Mouse (Mus musculus): ENCODE data around the gene Src. TPM values are rescaled to one million over a fixed set of nuclear protein-coding genes. Genes with fewer than 3 reads are reported as not detected.
A peak's percentile ranks its signal among the peaks of the same experiment; 100 is the strongest.

Gene Src
- polyA plus RNA-seq, 1 experiment from 2014 or later = 20.9 TPM

DNA sequence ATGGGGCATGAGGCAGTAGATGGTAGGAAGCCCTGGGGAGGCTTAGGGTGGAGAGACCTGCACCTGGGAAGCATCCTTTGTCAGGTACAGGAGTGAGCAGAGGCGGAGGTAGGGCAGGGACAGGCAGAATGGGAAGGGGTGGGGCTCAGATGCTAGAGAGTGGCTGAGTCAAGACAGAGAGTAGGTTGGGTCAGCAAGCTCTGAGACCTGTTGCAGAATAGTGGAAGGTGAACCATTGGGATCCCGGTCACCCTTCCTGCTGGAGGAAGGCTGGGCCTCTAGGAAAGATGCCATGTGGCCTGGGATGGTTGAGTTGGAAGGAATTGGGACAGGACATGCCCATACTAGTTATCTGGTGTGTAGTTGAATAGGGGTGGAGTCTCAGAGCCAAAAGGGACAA lies 25.9 kb upstream of the Src start:
- Histone ChIP-seq H3K4me2 (ENCODE audit: low read depth, low read length) (no peak overlapping the region), H3K9me3 (ENCODE audit: control insufficient read depth, low read length) (no peaks in the 10 kb centered on the region), H3K4me1 (replicated peaks; ENCODE audit: control insufficient read depth, insufficient read depth, low read length) (peaks cover 35% of the 10 kb centered on the region), H3K27ac (ENCODE audit: low read length) (no peak overlapping the region), H3K36me3 (ENCODE audit: control insufficient read depth, insufficient read depth, low read length) (peaks cover 6% of the 10 kb centered on the region; the same call in 1 of the 2 replicates), H3K27me3 (ENCODE audit: control insufficient read depth, insufficient read depth, low read depth, low read length) (no peaks in the 10 kb centered on the region), H3K9ac (ENCODE audit: low read length) (no peak overlapping the region), H3K4me3 (ENCODE audit: low read length) (no peak overlapping the region)
- ATAC-seq (ENCODE audit: low read depth) = no peak
- WGBS = 90% methylated on average over 2 of the region's 2 CpGs

DNA sequence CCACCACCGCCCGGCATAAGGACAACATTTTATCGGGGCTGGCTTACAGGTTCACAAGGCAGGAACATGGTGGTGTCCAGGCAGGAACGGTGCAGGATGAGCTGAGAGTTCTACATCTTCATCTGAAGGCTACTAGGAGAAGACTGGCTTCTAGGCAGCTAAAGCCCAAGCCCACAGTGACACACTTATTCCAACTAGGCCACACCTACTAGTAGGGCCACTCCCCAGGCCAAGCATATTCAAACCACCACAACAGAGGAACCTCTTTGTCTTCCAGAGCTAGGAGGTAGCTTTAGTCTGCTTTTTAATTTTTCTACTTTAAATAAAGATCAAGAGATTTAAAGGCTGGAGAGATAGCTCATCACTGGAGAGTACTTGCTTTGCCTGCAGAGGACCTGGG lies 24.7 kb upstream of the Src start:
- Histone ChIP-seq H3K9me3 (ENCODE audit: control insufficient read depth, low read length) (no peaks in the 10 kb centered on the region), H3K9ac (ENCODE audit: low read length) (no peak overlapping the region), H3K36me3 (ENCODE audit: control insufficient read depth, insufficient read depth, low read length) (peaks cover 6% of the 10 kb centered on the region; the same call in 1 of the 2 replicates), H3K4me1 (replicated peaks; ENCODE audit: control insufficient read depth, insufficient read depth, low read length) (peaks cover 40% of the 10 kb centered on the region), H3K27ac (ENCODE audit: low read length) (peak overlapping the region; percentile 94), H3K4me2 (ENCODE audit: low read depth, low read length) (no peak overlapping the region), H3K4me3 (ENCODE audit: low read length) (no peak overlapping the region), H3K27me3 (ENCODE audit: control insufficient read depth, insufficient read depth, low read depth, low read length) (no peaks in the 10 kb centered on the region)
- no peak for ATAC-seq (ENCODE audit: low read depth)
- WGBS = 96% methylated on average over 4 of the region's 4 CpGs

DNA sequence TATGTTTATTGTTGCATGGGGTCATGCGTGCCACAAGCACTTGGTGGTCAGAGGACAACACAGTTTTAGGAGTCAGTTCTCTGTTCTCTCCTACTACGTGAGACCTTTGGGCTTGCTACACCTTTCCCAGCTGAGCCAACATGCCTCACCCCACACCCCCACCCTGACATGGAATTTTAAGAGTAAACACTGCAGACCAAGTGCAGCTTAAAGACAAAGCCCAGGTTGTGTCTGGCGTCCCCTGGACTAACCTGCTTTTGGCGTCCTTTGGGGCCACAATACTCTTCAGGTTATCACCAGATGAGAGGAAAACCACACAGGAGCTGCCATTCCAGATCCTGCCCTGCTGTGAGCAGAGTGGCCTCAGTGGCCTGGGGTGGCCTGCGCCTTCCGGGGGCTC lies 23.4 kb upstream of the Src start:
- H3K27ac ChIP-seq (ENCODE audit: low read length) = peak overlapping the region; percentile 94

DNA sequence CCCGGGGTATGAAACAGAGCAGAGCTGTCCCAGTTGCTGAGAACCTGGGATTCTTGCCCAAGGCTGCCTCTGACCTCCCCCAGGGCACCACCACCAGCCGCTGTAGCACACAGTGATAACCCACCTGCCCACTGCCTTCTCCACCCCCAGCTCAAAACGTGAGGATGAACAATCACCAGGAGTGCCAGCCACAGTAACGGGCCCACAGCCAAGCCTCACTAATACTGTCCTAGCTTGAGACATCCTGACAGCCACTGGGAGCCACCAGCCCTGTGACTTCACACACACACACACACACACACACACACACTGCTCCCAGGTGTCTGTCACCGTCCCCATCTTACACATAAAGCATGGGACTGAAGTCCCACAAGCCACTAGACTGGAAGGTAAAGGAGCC lies 22.9 kb upstream of the Src start:
- no peak overlapping the region for H3K4me3 ChIP-seq (ENCODE audit: low read length)
- peak overlapping the region; percentile 52 for H3K9ac ChIP-seq (ENCODE audit: low read length)
- peaks cover 4% of the 10 kb centered on the region; the same call in 1 of the 2 replicates for H3K36me3 ChIP-seq (ENCODE audit: control insufficient read depth, insufficient read depth, low read length)
- peak overlapping the region; percentile 94 for H3K27ac ChIP-seq (ENCODE audit: low read length)
- peaks cover 42% of the 10 kb centered on the region for H3K4me1 ChIP-seq (replicated peaks; ENCODE audit: control insufficient read depth, insufficient read depth, low read length)
- H3K27me3 ChIP-seq (ENCODE audit: control insufficient read depth, insufficient read depth, low read depth, low read length) = no peaks in the 10 kb centered on the region
- WGBS = 57% methylated on average over 5 of the region's 5 CpGs
- H3K4me2 ChIP-seq (ENCODE audit: low read depth, low read length) = no peak overlapping the region
- H3K9me3 ChIP-seq (ENCODE audit: control insufficient read depth, low read length) = no peaks in the 10 kb centered on the region
- 0 out of 2 replicates have a peak, but pooled peaks have one; percentile 4 for ATAC-seq (ENCODE audit: low read depth)

More for the DNA sequence above, 23.4 kb upstream of the Src start:
- Histone ChIP-seq H3K4me1 (replicated peaks; ENCODE audit: control insufficient read depth, insufficient read depth, low read length) (peaks cover 42% of the 10 kb centered on the region), H3K36me3 (ENCODE audit: control insufficient read depth, insufficient read depth, low read length) (peaks cover 4% of the 10 kb centered on the region; the same call in 1 of the 2 replicates), H3K27me3 (ENCODE audit: control insufficient read depth, insufficient read depth, low read depth, low read length) (no peaks in the 10 kb centered on the region), H3K4me3 (ENCODE audit: low read length) (no peak overlapping the region), H3K9ac (ENCODE audit: low read length) (peak overlapping the region; percentile 52), H3K9me3 (ENCODE audit: control insufficient read depth, low read length) (no peaks in the 10 kb centered on the region), H3K4me2 (ENCODE audit: low read depth, low read length) (no peak overlapping the region; the same call in 1 of the 2 replicates)
- WGBS = 45% methylated on average over 6 of the region's 6 CpGs
- ATAC-seq (ENCODE audit: low read depth) = peak; percentile 79

DNA sequence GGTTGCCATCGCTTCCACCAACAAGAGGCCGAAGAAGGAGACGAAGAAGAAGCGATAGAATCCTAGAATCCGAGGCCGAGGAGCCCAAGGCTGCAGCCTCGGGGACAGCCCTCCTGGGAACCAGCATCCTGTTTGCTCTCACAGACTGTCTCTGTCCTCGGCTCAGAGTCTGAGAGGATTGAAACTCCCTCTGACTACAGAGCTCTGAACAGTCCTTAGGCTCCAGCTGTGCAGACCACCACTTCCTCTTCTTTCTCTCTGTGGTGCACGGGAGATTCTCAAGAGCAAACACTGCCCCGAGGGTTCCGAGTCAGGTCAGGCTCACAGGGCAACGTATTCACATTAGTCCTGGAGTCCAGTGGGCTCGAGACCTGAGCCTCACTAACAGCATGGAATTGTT lies 22.3 kb upstream of the Src start:
- Histone ChIP-seq H3K36me3 (ENCODE audit: control insufficient read depth, insufficient read depth, low read length) (peaks cover 4% of the 10 kb centered on the region; the same call in 1 of the 2 replicates), H3K4me2 (ENCODE audit: low read depth, low read length) (no peak overlapping the region), H3K9ac (ENCODE audit: low read length) (peak overlapping the region; percentile 52), H3K4me3 (ENCODE audit: low read length) (no peak overlapping the region), H3K27ac (ENCODE audit: low read length) (peak overlapping the region; percentile 94), H3K9me3 (ENCODE audit: control insufficient read depth, low read length) (no peaks in the 10 kb centered on the region), H3K4me1 (replicated peaks; ENCODE audit: control insufficient read depth, insufficient read depth, low read length) (peaks cover 39% of the 10 kb centered on the region), H3K27me3 (ENCODE audit: control insufficient read depth, insufficient read depth, low read depth, low read length) (no peaks in the 10 kb centered on the region)
- ATAC-seq (ENCODE audit: low read depth) = no peak
- WGBS = 52% methylated on average over 13 of the region's 13 CpGs

DNA sequence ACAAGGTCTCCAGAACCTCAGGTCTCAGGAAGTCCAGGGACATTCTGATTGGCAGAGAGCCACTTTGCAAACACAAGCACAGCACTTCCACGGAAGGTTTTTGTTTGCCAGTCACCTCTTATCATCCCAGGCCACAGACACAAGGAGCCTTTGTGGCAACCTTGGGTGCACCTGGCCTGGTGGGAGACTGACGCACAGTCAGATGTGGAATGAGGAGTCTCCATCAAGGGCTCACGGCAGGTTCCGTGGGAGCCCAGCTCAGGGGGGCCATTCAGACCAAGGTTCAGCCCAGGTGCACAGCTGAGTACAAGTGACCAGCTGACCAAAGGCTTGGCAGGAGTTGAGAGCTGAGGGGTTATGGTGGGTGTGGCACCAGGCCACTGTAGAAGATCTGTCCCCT lies 20.9 kb upstream of the Src start:
- H3K9ac ChIP-seq (ENCODE audit: low read length) = no peak overlapping the region
- no peaks in the 10 kb centered on the region for H3K9me3 ChIP-seq (ENCODE audit: control insufficient read depth, low read length)
- H3K36me3 ChIP-seq (ENCODE audit: control insufficient read depth, insufficient read depth, low read length) = peaks cover 4% of the 10 kb centered on the region; the same call in 1 of the 2 replicates
- H3K27ac ChIP-seq (ENCODE audit: low read length) = peak overlapping the region; percentile 94
- ATAC-seq (ENCODE audit: low read depth) = peak; percentile 53
- WGBS = 65% methylated on average over 4 of the region's 4 CpGs
- H3K4me3 ChIP-seq (ENCODE audit: low read length) = no peak overlapping the region
- peaks cover 34% of the 10 kb centered on the region for H3K4me1 ChIP-seq (replicated peaks; ENCODE audit: control insufficient read depth, insufficient read depth, low read length)
- no peaks in the 10 kb centered on the region for H3K27me3 ChIP-seq (ENCODE audit: control insufficient read depth, insufficient read depth, low read depth, low read length)
- H3K4me2 ChIP-seq (ENCODE audit: low read depth, low read length) = no peak overlapping the region

DNA sequence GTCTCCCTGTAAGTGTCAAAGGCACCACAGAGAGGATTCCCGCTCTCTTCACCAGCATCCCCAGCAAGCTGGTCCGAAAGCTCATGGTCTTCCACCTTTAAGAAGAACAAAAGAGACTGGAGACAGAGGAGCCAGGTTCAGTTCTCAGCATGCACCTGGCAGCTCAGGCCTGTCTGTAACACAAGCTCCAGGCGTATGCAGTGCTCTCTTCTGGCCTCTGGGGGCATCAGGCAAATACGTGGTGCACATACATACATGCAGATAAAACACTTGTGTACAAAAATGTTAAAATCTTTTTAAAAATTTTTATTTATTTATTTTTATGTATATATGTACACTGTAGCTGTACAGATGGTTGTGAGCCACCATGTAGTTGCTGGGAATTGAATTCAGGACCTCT lies 19.7 kb upstream of the Src start:
- 94% methylated on average over 4 of the region's 4 CpGs for WGBS
- Histone ChIP-seq H3K27me3 (ENCODE audit: control insufficient read depth, insufficient read depth, low read depth, low read length) (no peaks in the 10 kb centered on the region), H3K27ac (ENCODE audit: low read length) (peak overlapping the region; percentile 94), H3K4me2 (ENCODE audit: low read depth, low read length) (no peak overlapping the region), H3K4me1 (replicated peaks; ENCODE audit: control insufficient read depth, insufficient read depth, low read length) (peaks cover 34% of the 10 kb centered on the region), H3K36me3 (ENCODE audit: control insufficient read depth, insufficient read depth, low read length) (peaks cover 4% of the 10 kb centered on the region; the same call in 1 of the 2 replicates), H3K9me3 (ENCODE audit: control insufficient read depth, low read length) (no peaks in the 10 kb centered on the region), H3K9ac (ENCODE audit: low read length) (no peak overlapping the region), H3K4me3 (ENCODE audit: low read length) (no peak overlapping the region)
- ATAC-seq (ENCODE audit: low read depth) = no peak

DNA sequence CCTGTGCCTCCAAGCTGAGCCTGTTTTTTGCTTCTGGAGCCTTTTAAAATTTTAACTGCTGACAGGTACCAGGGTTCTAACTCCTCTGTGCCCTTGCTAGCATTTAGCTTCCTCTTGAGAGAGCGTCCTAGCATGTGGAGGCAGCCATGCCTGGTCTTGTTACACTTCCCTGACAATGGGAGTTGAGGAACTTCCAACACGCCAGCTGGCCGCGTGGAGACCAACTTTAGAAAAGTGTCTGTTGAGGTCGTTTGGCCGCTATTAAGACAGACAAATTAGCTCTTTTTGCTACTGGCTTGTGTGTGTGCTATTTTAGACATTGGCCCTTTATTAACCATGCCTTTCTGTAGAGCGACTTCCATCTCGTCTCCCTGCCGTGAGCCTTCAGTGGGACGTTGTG lies 18.4 kb upstream of the Src start:
- H3K4me1 ChIP-seq (replicated peaks; ENCODE audit: control insufficient read depth, insufficient read depth, low read length) = peaks cover 27% of the 10 kb centered on the region
- H3K27me3 ChIP-seq (ENCODE audit: control insufficient read depth, insufficient read depth, low read depth, low read length) = no peaks in the 10 kb centered on the region
- no peak overlapping the region for H3K27ac ChIP-seq (ENCODE audit: low read length)
- no peaks in the 10 kb centered on the region for H3K9me3 ChIP-seq (ENCODE audit: control insufficient read depth, low read length)
- H3K36me3 ChIP-seq (ENCODE audit: control insufficient read depth, insufficient read depth, low read length) = peaks cover 4% of the 10 kb centered on the region; the same call in 1 of the 2 replicates
- no peak overlapping the region for H3K4me3 ChIP-seq (ENCODE audit: low read length)
- H3K9ac ChIP-seq (ENCODE audit: low read length) = no peak overlapping the region
- H3K4me2 ChIP-seq (ENCODE audit: low read depth, low read length) = no peak overlapping the region
- WGBS = 78% methylated on average over 10 of the region's 10 CpGs
- ATAC-seq (ENCODE audit: low read depth) = no peak

DNA sequence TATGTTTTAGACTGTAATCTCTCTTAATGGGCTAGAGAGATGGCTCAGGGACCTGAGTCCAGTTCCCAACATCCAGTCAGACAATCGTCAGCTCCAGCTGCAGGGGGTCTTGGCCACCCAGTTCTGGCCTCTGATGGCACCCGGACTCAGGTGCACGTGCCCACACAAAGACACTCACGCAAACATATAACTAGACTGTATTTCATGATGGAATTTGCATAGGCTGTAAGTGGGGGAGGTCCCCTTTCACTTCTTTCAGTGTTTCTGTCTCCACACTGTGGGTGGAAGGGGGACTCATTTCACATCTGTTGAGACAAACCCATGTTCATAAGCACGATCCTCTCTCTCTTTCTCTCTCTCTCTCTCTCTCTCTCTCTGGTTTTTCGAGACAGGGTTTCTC lies 17.8 kb upstream of the Src start:
- H3K4me2 ChIP-seq (ENCODE audit: low read depth, low read length) = no peak overlapping the region
- no peak overlapping the region for H3K9ac ChIP-seq (ENCODE audit: low read length)
- peaks cover 4% of the 10 kb centered on the region; the same call in 1 of the 2 replicates for H3K36me3 ChIP-seq (ENCODE audit: control insufficient read depth, insufficient read depth, low read length)
- 80% methylated on average over 6 of the region's 6 CpGs for WGBS
- H3K4me3 ChIP-seq (ENCODE audit: low read length) = no peak overlapping the region
- H3K27ac ChIP-seq (ENCODE audit: low read length) = no peak overlapping the region
- H3K27me3 ChIP-seq (ENCODE audit: control insufficient read depth, insufficient read depth, low read depth, low read length) = no peaks in the 10 kb centered on the region
- no peak for ATAC-seq (ENCODE audit: low read depth)
- no peaks in the 10 kb centered on the region for H3K9me3 ChIP-seq (ENCODE audit: control insufficient read depth, low read length)
- peaks cover 24% of the 10 kb centered on the region for H3K4me1 ChIP-seq (replicated peaks; ENCODE audit: control insufficient read depth, insufficient read depth, low read length)

DNA sequence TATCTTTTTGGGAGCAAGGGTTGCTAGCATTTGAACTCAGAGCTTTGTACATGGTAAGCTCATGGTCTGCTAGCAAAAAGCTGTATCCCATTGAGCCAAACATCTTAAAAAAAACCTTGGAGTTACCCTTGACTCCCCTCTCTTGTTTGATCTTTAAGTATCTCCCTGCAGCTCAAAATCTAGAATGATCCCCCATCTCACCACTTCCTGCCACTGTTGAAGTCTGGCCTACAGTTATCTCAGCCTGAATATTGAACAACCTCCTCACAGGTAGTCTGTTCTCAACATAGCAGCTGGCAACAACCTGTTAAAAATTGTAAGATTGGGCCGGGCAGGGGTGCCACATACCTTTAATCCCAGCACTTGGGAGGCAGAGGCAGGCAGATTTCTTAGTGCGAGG lies 17.0 kb upstream of the Src start:
- ATAC-seq (ENCODE audit: low read depth) = no peak
- H3K36me3 ChIP-seq (ENCODE audit: control insufficient read depth, insufficient read depth, low read length) = peaks cover 4% of the 10 kb centered on the region; the same call in 1 of the 2 replicates
- no peak overlapping the region for H3K4me2 ChIP-seq (ENCODE audit: low read depth, low read length)
- no peaks in the 10 kb centered on the region for H3K9me3 ChIP-seq (ENCODE audit: control insufficient read depth, low read length)
- peaks cover 16% of the 10 kb centered on the region for H3K4me1 ChIP-seq (replicated peaks; ENCODE audit: control insufficient read depth, insufficient read depth, low read length)
- no peaks in the 10 kb centered on the region for H3K27me3 ChIP-seq (ENCODE audit: control insufficient read depth, insufficient read depth, low read depth, low read length)
- H3K4me3 ChIP-seq (ENCODE audit: low read length) = no peak overlapping the region
- no peak overlapping the region for H3K9ac ChIP-seq (ENCODE audit: low read length)
- 90% methylated on average over 2 of the region's 2 CpGs for WGBS
- no peak overlapping the region for H3K27ac ChIP-seq (ENCODE audit: low read length)
